Mouse (Mus musculus): ENCODE data around the gene Htt. TPM values are rescaled to one million over a fixed set of nuclear protein-coding genes. Genes with fewer than 3 reads are reported as not detected.
A peak's percentile ranks its signal among the peaks of the same experiment; 100 is the strongest.
"Not testable (repeated sequence)": the region's sequence is repeated elsewhere in the genome, so short reads cannot be mapped to it uniquely, and the experiment has no call there.

Htt gene
- polyA plus RNA-seq, 1 experiment from 2014 or later, result 20.2 TPM

DNA sequence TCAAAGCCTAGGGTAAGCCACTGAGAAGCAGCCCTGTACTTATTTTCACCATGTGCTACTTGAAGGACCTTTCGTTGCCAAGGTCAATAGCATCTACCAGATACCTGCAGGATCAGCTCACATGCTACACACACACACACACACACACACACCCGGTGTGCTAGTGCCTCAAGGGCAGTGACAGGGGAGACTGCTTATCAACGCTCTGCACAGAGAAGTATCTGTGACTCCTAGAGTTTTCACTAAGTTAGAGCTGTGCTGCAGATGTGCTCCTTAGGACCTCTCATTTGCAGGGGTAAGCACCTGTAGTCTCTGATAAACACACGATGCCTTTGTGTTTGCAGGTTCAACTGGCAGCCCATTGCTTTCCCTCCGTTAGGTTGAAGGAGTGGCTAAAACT lies 103.8 kb downstream of the Htt start:
- WGBS, result 96% methylated on average over 5 of the region's 5 CpGs
- ATAC-seq (ENCODE audit: low FRiP score) (no peak), DNase-seq (ENCODE audit: low spot score) (no peak)
- Histone ChIP-seq H3K36me3 (replicated peaks; ENCODE audit: control insufficient read depth, insufficient read depth) (peaks cover 64% of the 10 kb centered on the region), H3K4me2 (replicated peaks) (no peak overlapping the region), H3K4me1 (replicated peaks; ENCODE audit: control insufficient read depth, insufficient read depth, low read length) (no peaks in the 10 kb centered on the region), H3K27ac (no peak overlapping the region), H3K9me3 (ENCODE audit: control insufficient read depth, low read length) (no peaks in the 10 kb centered on the region), H3K9ac (no peak overlapping the region), H3K27me3 (ENCODE audit: control insufficient read depth, insufficient read depth, low read length) (no peaks in the 10 kb centered on the region), H3K4me3 (replicated peaks; ENCODE audit: low read length) (no peak overlapping the region)

GRCm38 (mm10) chr5:34880307-34880706 lies 118.8 kb downstream of the Htt start:
- H3K4me1 ChIP-seq (replicated peaks; ENCODE audit: control insufficient read depth, insufficient read depth, low read length); H3K4me2 ChIP-seq (replicated peaks); ATAC-seq (ENCODE audit: low FRiP score); H3K9ac ChIP-seq; H3K27ac ChIP-seq; H3K27me3 ChIP-seq (ENCODE audit: control insufficient read depth, insufficient read depth, low read length); H3K4me3 ChIP-seq (replicated peaks; ENCODE audit: low read length); DNase-seq (ENCODE audit: low spot score); H3K9me3 ChIP-seq (ENCODE audit: control insufficient read depth, low read length): not testable (repeated sequence)
- WGBS, result 96% methylated on average over 3 of the region's 3 CpGs
- H3K36me3 ChIP-seq (replicated peaks; ENCODE audit: control insufficient read depth, insufficient read depth), result peaks cover 91% of the 10 kb centered on the region

DNA sequence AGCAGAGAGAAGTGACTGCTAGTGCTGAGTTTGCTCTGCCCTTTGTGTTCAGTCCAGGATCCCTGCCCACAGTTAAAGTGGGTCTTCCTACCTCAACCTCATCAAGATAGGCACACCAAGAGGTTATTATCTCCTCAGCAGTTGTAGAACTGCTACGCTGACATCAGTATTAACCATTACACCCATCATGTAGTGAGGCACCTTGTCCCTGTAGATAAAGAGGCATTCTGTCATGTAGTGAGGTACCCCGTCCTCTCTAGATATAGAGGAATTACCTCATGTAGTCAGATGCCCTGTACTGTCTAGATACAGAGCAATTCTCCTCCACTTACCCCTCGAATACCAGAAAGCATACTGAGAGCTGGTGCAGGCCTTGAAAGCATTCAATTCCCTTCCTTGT lies 119.5 kb downstream of the Htt start:
- Histone ChIP-seq H3K9me3 (ENCODE audit: control insufficient read depth, low read length) (no peaks in the 10 kb centered on the region), H3K9ac (no peak overlapping the region), H3K4me1 (replicated peaks; ENCODE audit: control insufficient read depth, insufficient read depth, low read length) (no peaks in the 10 kb centered on the region), H3K4me2 (replicated peaks) (no peak overlapping the region), H3K27ac (no peak overlapping the region), H3K4me3 (replicated peaks; ENCODE audit: low read length) (no peak overlapping the region), H3K27me3 (ENCODE audit: control insufficient read depth, insufficient read depth, low read length) (no peaks in the 10 kb centered on the region), H3K36me3 (replicated peaks; ENCODE audit: control insufficient read depth, insufficient read depth) (peaks cover 92% of the 10 kb centered on the region)
- no peak for DNase-seq (ENCODE audit: low spot score)
- ATAC-seq (ENCODE audit: low FRiP score), result no peak
- WGBS, result 91% methylated on average over 3 of the region's 3 CpGs

GRCm38 (mm10) chr5:34885250-34885649 lies 123.7 kb downstream of the Htt start:
- H3K27ac ChIP-seq, result no peak overlapping the region
- no peak for ATAC-seq (ENCODE audit: low FRiP score)
- no peaks in the 10 kb centered on the region for H3K4me1 ChIP-seq (replicated peaks; ENCODE audit: control insufficient read depth, insufficient read depth, low read length)
- H3K4me3 ChIP-seq (replicated peaks; ENCODE audit: low read length), result no peak overlapping the region
- H3K4me2 ChIP-seq (replicated peaks), result no peak overlapping the region
- no peaks in the 10 kb centered on the region for H3K27me3 ChIP-seq (ENCODE audit: control insufficient read depth, insufficient read depth, low read length)
- H3K36me3 ChIP-seq (replicated peaks; ENCODE audit: control insufficient read depth, insufficient read depth), result peaks cover 86% of the 10 kb centered on the region
- H3K9me3 ChIP-seq (ENCODE audit: control insufficient read depth, low read length), result no peaks in the 10 kb centered on the region
- no peak overlapping the region for H3K9ac ChIP-seq
- WGBS, result 79% methylated on average over 3 of the region's 3 CpGs
- no peak for DNase-seq (ENCODE audit: low spot score)

- 97% methylated on average over 4 of the region's 4 CpGs for WGBS
- H3K27ac ChIP-seq, result no peak overlapping the region
- H3K27me3 ChIP-seq (ENCODE audit: control insufficient read depth, insufficient read depth, low read length), result no peaks in the 10 kb centered on the region
- no peak for ATAC-seq (ENCODE audit: low FRiP score)
- no peak overlapping the region for H3K4me2 ChIP-seq (replicated peaks)
- H3K36me3 ChIP-seq (replicated peaks; ENCODE audit: control insufficient read depth, insufficient read depth), result peaks cover 89% of the 10 kb centered on the region
- no peak overlapping the region for H3K9ac ChIP-seq
- DNase-seq (ENCODE audit: low spot score), result no peak
- no peak overlapping the region for H3K4me3 ChIP-seq (replicated peaks; ENCODE audit: low read length)
- H3K9me3 ChIP-seq (ENCODE audit: control insufficient read depth, low read length), result no peaks in the 10 kb centered on the region
- H3K4me1 ChIP-seq (replicated peaks; ENCODE audit: control insufficient read depth, insufficient read depth, low read length), result no peaks in the 10 kb centered on the region
These were observed 127.7 kb downstream of the Htt start for GRCm38 (mm10) chr5:34889252-34889651.

DNA sequence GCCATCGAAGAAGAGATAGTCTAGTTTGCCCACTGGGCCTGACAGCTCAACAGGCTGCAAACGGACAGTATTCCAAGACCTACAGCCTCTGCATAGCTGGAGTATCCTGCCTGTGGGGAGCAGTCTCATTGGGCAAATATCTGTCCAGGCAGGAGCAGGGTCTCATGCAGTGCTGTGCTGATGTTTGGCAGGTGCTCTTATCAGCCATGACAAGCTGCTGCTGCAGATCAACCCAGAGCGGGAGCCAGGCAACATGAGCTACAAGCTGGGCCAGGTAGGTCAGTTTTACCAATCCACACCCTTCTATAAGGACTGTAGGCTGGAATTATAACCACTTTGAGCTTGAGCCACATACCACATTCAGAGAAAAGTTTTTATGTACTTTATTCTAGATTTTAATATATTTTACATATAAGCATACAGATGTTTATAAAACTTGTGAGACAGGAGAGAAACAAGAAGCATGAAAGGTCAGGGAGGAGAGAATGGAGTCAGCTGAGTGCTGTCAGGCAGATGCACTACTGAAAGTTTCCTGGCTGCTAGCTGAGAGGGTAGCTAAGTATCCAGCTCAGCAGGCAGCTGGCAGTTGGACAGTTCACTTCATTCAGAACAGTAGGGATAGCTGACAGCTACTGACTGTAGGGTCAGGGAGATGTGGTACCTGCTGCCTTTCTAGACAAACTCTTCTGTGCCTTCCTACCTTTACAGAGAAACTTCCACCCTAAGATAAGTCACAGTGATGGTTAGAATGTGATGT lies 135.3 kb downstream of the Htt start:
- Histone ChIP-seq H3K36me3 (replicated peaks; ENCODE audit: control insufficient read depth, insufficient read depth) (peaks cover 97% of the 10 kb centered on the region), H3K27ac (no peak overlapping the region), H3K9me3 (ENCODE audit: control insufficient read depth, low read length) (no peaks in the 10 kb centered on the region), H3K27me3 (ENCODE audit: control insufficient read depth, insufficient read depth, low read length) (no peaks in the 10 kb centered on the region), H3K4me3 (replicated peaks; ENCODE audit: low read length) (no peak overlapping the region), H3K4me1 (replicated peaks; ENCODE audit: control insufficient read depth, insufficient read depth, low read length) (no peaks in the 10 kb centered on the region), H3K9ac (no peak overlapping the region), H3K4me2 (replicated peaks) (no peak overlapping the region)
- 92% methylated on average over 3 of the region's 3 CpGs for WGBS
- no peak for DNase-seq (ENCODE audit: low spot score)
- ATAC-seq (ENCODE audit: low FRiP score), result no peak

GRCm38 (mm10) chr5:34899787-34900469 lies 138.4 kb downstream of the Htt start:
- no peaks in the 10 kb centered on the region for H3K4me1 ChIP-seq (replicated peaks; ENCODE audit: control insufficient read depth, insufficient read depth, low read length)
- no peak overlapping the region for H3K27ac ChIP-seq
- DNase-seq (ENCODE audit: low spot score) (no peak), ATAC-seq (ENCODE audit: low FRiP score) (no peak)
- peaks cover 97% of the 10 kb centered on the region for H3K36me3 ChIP-seq (replicated peaks; ENCODE audit: control insufficient read depth, insufficient read depth)
- 94% methylated on average over 6 of the region's 6 CpGs for WGBS
- H3K4me3 ChIP-seq (replicated peaks; ENCODE audit: low read length), result no peak overlapping the region
- no peak overlapping the region for H3K4me2 ChIP-seq (replicated peaks)
- H3K27me3 ChIP-seq (ENCODE audit: control insufficient read depth, insufficient read depth, low read length), result no peaks in the 10 kb centered on the region
- H3K9me3 ChIP-seq (ENCODE audit: control insufficient read depth, low read length), result no peaks in the 10 kb centered on the region
- H3K9ac ChIP-seq, result no peak overlapping the region

- peaks cover 97% of the 10 kb centered on the region for H3K36me3 ChIP-seq (replicated peaks; ENCODE audit: control insufficient read depth, insufficient read depth)
These were observed 140.8 kb downstream of the Htt start for GRCm38 (mm10) chr5:34902371-34902770.

DNA sequence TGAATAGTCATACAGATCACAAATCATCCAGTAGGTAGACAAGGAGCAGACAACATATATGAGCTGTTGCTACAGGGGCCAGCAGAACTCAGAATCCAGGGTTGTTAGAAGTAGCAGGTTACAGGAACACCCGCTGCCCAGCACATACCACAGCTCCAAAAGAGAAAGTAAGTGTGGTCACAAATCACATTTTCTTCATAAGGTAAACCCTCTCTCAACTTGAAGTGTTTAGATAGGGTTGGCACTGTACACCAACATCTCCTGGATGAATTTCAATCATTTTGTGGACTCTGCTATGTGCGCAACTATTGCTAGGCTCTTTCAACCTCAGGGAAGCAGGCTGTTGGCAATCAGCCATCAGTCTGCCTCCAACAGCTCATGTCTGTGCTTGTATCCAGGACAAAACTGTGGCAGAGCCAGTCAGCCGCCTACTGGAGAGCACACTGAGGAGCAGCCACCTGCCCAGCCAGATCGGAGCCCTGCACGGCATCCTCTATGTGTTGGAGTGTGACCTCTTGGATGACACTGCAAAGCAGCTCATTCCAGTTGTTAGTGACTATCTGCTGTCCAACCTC lies 141.4 kb downstream of the Htt start:
- peak; percentile 65; the same call in 1 of the 2 replicates for ATAC-seq (ENCODE audit: low FRiP score)
- Histone ChIP-seq H3K4me2 (replicated peaks) (no peak overlapping the region), H3K4me3 (replicated peaks; ENCODE audit: low read length) (no peak overlapping the region), H3K9me3 (ENCODE audit: control insufficient read depth, low read length) (no peaks in the 10 kb centered on the region), H3K36me3 (replicated peaks; ENCODE audit: control insufficient read depth, insufficient read depth) (peaks cover 97% of the 10 kb centered on the region), H3K9ac (no peak overlapping the region), H3K27ac (no peak overlapping the region), H3K27me3 (ENCODE audit: control insufficient read depth, insufficient read depth, low read length) (no peaks in the 10 kb centered on the region), H3K4me1 (replicated peaks; ENCODE audit: control insufficient read depth, insufficient read depth, low read length) (no peaks in the 10 kb centered on the region)
- 63% methylated on average over 5 of the region's 5 CpGs for WGBS
- peak; percentile 70 for DNase-seq (ENCODE audit: low spot score)

More at GRCm38 (mm10) chr5:34902371-34902770, 140.8 kb downstream of the Htt start:
- Histone ChIP-seq H3K27ac (no peak overlapping the region), H3K9me3 (ENCODE audit: control insufficient read depth, low read length) (no peaks in the 10 kb centered on the region), H3K9ac (no peak overlapping the region), H3K4me1 (replicated peaks; ENCODE audit: control insufficient read depth, insufficient read depth, low read length) (no peaks in the 10 kb centered on the region), H3K27me3 (ENCODE audit: control insufficient read depth, insufficient read depth, low read length) (no peaks in the 10 kb centered on the region), H3K4me2 (replicated peaks) (no peak overlapping the region), H3K4me3 (replicated peaks; ENCODE audit: low read length) (no peak overlapping the region)
- no peak for DNase-seq (ENCODE audit: low spot score)
- ATAC-seq (ENCODE audit: low FRiP score), result no peak
